Mouse (Mus musculus): ENCODE results near the gene Itgb1. TPM values are rescaled to one million over a fixed set of nuclear protein-coding genes. Genes with fewer than 3 reads are reported as not detected.

Itgb1 gene
- polyA plus RNA-seq, 1 experiment = 30.6 TPM

DNA sequence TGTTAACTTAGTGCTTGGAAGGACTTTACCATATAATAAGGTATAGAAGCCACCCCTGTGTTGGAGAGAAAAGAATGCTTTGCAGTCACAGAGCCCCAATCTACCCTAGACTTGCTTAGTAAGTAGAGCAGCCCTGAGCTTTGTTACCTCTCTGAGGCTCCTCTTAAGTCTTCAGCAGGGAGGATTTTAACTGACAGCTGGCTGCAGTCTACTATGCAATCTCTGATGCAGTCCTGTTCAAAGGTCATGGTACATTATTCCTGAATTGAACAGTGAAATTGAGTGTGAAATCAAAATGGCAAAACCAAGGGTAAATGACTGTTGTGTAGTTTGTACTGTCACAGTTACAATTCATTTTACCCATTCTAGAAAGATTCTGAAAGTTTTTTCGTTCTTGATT, 41.8 kb downstream of the Itgb1 start:
- no peak for DNase-seq
- Histone ChIP-seq H3K4me3 (ENCODE audit: control insufficient read depth, insufficient read depth, low read length) (no peak overlapping the region), H3K27ac (ENCODE audit: control insufficient read depth, insufficient read depth, low read length) (no peak overlapping the region), H3K27me3 (ENCODE audit: control insufficient read depth, insufficient read depth, low read length) (no peaks in the 10 kb centered on the region), H3K36me3 (ENCODE audit: control insufficient read depth, insufficient read depth, low read length) (peaks cover 57% of the 10 kb centered on the region), H3K4me1 (replicated peaks; ENCODE audit: control insufficient read depth, insufficient read depth, low read length) (no peaks in the 10 kb centered on the region)
- no peak for TF ChIP-seq CTCF (IDR thresholded peaks at IDR 0.05; ENCODE audit: borderline replicate concordance, control insufficient read depth, extremely low read depth, insufficient read depth, low read length, poor library complexity)
- TF ChIP-seq POLR2A (IDR thresholded peaks at IDR 0.05; ENCODE audit: control insufficient read depth, extremely low read depth, insufficient read depth, low read length, poor library complexity) = no peak
- 90% methylated on average over 1 of the region's 1 CpGs for WGBS

DNA sequence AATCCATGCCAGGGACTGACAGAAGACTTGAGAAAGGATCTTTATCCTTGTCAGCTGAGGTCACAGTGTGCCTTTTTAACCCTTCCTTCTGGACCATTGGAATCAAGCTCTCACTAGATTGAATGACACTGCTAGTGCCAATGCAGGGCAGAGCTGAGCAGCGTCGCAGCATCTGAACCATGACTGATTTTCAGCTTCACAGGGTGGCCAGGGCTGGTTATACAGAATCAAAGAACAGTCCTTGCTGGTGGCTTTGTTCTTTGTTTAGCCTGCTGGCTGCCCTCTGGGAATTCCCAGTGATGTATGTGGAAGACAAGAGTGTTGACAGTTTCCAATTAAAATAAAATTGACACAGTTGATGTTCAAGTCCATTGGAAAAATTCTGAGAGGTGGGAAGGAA, 46.8 kb downstream of the Itgb1 start:
- TF ChIP-seq POLR2A (IDR thresholded peaks at IDR 0.05; ENCODE audit: control insufficient read depth, extremely low read depth, insufficient read depth, low read length, poor library complexity) = no peak
- TF ChIP-seq CTCF (IDR thresholded peaks at IDR 0.05; ENCODE audit: borderline replicate concordance, control insufficient read depth, extremely low read depth, insufficient read depth, low read length, poor library complexity) = no peak
- Histone ChIP-seq H3K36me3 (ENCODE audit: control insufficient read depth, insufficient read depth, low read length) (peaks cover 46% of the 10 kb centered on the region), H3K4me3 (ENCODE audit: control insufficient read depth, insufficient read depth, low read length) (no peak overlapping the region), H3K4me1 (replicated peaks; ENCODE audit: control insufficient read depth, insufficient read depth, low read length) (no peaks in the 10 kb centered on the region), H3K27me3 (ENCODE audit: control insufficient read depth, insufficient read depth, low read length) (no peaks in the 10 kb centered on the region), H3K27ac (ENCODE audit: control insufficient read depth, insufficient read depth, low read length) (no peak overlapping the region)
- WGBS = 99% methylated on average over 2 of the region's 2 CpGs
- no peak for DNase-seq

DNA sequence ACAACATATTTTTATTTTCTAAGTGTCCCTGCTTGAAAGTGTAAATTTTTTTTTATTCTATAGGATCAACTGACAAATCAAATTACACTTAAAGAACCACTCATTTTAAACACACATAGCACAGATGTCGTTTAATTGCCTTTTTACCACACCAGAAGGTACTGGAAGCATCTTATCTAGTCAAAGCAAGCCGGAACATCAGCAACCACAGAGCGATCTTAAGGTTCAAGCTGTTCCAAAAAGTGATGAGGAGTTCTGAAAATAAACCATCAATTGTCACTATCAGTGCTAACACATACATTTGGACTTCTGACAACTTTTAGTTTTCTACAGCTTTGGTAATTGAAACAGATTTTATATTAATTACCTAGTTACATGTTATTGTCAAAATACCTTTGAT, 48.7 kb downstream of the Itgb1 start:
- no peaks in the 10 kb centered on the region for H3K4me1 ChIP-seq (replicated peaks; ENCODE audit: control insufficient read depth, insufficient read depth, low read length)
- H3K27me3 ChIP-seq (ENCODE audit: control insufficient read depth, insufficient read depth, low read length) = no peaks in the 10 kb centered on the region
- H3K27ac ChIP-seq (ENCODE audit: control insufficient read depth, insufficient read depth, low read length) = no peak overlapping the region
- no peak overlapping the region for H3K4me3 ChIP-seq (ENCODE audit: control insufficient read depth, insufficient read depth, low read length)
- H3K36me3 ChIP-seq (ENCODE audit: control insufficient read depth, insufficient read depth, low read length) = peaks cover 39% of the 10 kb centered on the region
- TF ChIP-seq POLR2A (IDR thresholded peaks at IDR 0.05; ENCODE audit: control insufficient read depth, extremely low read depth, insufficient read depth, low read length, poor library complexity) (no peak), CTCF (IDR thresholded peaks at IDR 0.05; ENCODE audit: borderline replicate concordance, control insufficient read depth, extremely low read depth, insufficient read depth, low read length, poor library complexity) (no peak)
- WGBS = 94% methylated on average over 3 of the region's 3 CpGs
- no peak for DNase-seq

DNA sequence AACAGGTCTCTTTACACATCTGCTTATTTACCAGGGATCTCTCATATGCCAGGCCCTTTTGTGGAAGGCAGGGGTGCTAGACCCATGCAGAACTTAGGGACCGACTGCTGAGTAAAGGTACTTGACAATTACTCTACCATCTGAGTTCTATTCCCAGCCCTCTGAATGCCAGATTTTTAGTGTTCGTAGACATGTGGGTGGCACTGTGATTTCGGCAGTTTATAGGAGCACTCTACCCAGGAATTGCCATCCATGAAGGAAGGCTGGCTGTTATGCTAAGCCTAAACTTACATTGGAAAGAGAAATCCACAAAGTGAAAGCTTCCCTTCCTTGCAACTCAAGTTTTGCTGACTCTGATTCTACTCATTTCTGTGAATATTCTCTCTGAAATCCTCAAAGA, 50.2 kb downstream of the Itgb1 start:
- H3K27ac ChIP-seq (ENCODE audit: control insufficient read depth, insufficient read depth, low read length) = no peak overlapping the region
- TF ChIP-seq POLR2A (IDR thresholded peaks at IDR 0.05; ENCODE audit: control insufficient read depth, extremely low read depth, insufficient read depth, low read length, poor library complexity) = no peak
- TF ChIP-seq CTCF (IDR thresholded peaks at IDR 0.05; ENCODE audit: borderline replicate concordance, control insufficient read depth, extremely low read depth, insufficient read depth, low read length, poor library complexity) = no peak
- H3K4me3 ChIP-seq (ENCODE audit: control insufficient read depth, insufficient read depth, low read length) = no peak overlapping the region
- H3K4me1 ChIP-seq (replicated peaks; ENCODE audit: control insufficient read depth, insufficient read depth, low read length) = no peaks in the 10 kb centered on the region
- 98% methylated on average over 3 of the region's 3 CpGs for WGBS
- peaks cover 33% of the 10 kb centered on the region for H3K36me3 ChIP-seq (ENCODE audit: control insufficient read depth, insufficient read depth, low read length)
- no peaks in the 10 kb centered on the region for H3K27me3 ChIP-seq (ENCODE audit: control insufficient read depth, insufficient read depth, low read length)
- no peak for DNase-seq

Other genes with a start within 250 kb of the Itgb1 start
- gene Gm3952, start 113.0 kb downstream of the Itgb1 start, polyA plus RNA-seq (2012; rRNA removed) = not detected in 2 replicates

All from thymus, adult 2 months (tissue).